Mouse (Mus musculus) liver, adult 2 months (tissue): ENCODE data around the gene Sh3bp2. TPM values are rescaled to one million over a fixed set of nuclear protein-coding genes. Genes with fewer than 3 reads are reported as not detected.
"Not testable (repeated sequence)": the region's sequence is repeated elsewhere in the genome, so short reads cannot be mapped to it uniquely, and the experiment has no call there.

Experiments used
- DNase-seq: peaks from one replicate; pipeline ENCODE4 v3.0.0-alpha.2; 2011; ENCODE audit warnings: low read depth, low spot score; ENCODE audit errors: extremely low read depth
- H3K27ac ChIP-seq: fragments of 200-500 bp; replicated peaks from 2 replicates; pipeline ENCODE4 v1.5.1; 2012; ENCODE audit warnings: low read depth, mild to moderate bottlenecking, control low read depth, inconsistent platforms, low read length; ENCODE audit not compliant: insufficient read depth
- H3K27me3 ChIP-seq: fragments of 200-500 bp; 2 replicates; pipeline ENCODE4 v1.6.1; 2012; ENCODE audit warnings: mild to moderate bottlenecking, moderate library complexity, low read length, inconsistent platforms; ENCODE audit not compliant: control insufficient read depth, insufficient read depth
- H3K36me3 ChIP-seq: fragments of 200-500 bp; 2 replicates; pipeline ENCODE4 v1.6.1; 2012; ENCODE audit warnings: low read length, inconsistent platforms; ENCODE audit not compliant: control insufficient read depth, insufficient read depth
- H3K4me1 ChIP-seq: fragments of 200-500 bp; 2 replicates; pipeline ENCODE4 v1.6.1; 2011; ENCODE audit warnings: low read length; ENCODE audit not compliant: control insufficient read depth, insufficient read depth
- H3K4me3 ChIP-seq: fragments of 200-500 bp; 2 replicates; pipeline ENCODE4 v1.5.1; 2011; ENCODE audit warnings: low read depth, mild to moderate bottlenecking, control low read depth, low read length, moderate library complexity; ENCODE audit not compliant: insufficient read depth
- H3K79me2 ChIP-seq: fragments of 200-500 bp; 2 replicates; pipeline ENCODE4 v1.6.1; 2012; ENCODE audit warnings: inconsistent platforms, mild to moderate bottlenecking, low read length, moderate library complexity; ENCODE audit not compliant: control insufficient read depth, insufficient read depth
- H3K9ac ChIP-seq: fragments of 200-500 bp; 2 replicates; pipeline ENCODE4 v1.6.1; 2012; ENCODE audit warnings: low read depth, mild to moderate bottlenecking, control low read depth, inconsistent platforms, low read length
- CTCF ChIP-seq: fragments of 200-500 bp; IDR thresholded peaks from 2 replicates; pipeline ENCODE4 v1.5.1; 2011; ENCODE audit warnings: low read depth, low read length, control low read depth
- POLR2A ChIP-seq: fragments of 200-500 bp; IDR thresholded peaks from 2 replicates; pipeline ENCODE4 v1.6.1; 2011; ENCODE audit warnings: low read length, control low read depth; ENCODE audit not compliant: insufficient read depth; ENCODE audit errors: extremely low read depth
- WGBS: fragments of 180-500 bp; shearing (Covaris S2); methylation state at CpG from one replicate; pipeline ENCODE4 v1.1.7; 2018; 5-methylcytosine and 5-hydroxymethylcytosine counted together
- polyA plus RNA-seq: library from polyadenylated mRNA; depleted of rRNA; stranded (reverse); fragments of >200 nt; gene quantifications from 2 replicates; pipeline ENCODE4 v1.2.3, GENCODE M21; 2012
- total RNA-seq: library from RNA; depleted of rRNA; stranded (reverse); fragments of >200 nt; gene quantifications from 2 replicates; pipeline ENCODE4 v1.2.3, GENCODE M21; 2014

Gene Sh3bp2
- total and polyA plus RNA-seq, 2 experiments, result 11.9 to 20.5 TPM

DNA sequence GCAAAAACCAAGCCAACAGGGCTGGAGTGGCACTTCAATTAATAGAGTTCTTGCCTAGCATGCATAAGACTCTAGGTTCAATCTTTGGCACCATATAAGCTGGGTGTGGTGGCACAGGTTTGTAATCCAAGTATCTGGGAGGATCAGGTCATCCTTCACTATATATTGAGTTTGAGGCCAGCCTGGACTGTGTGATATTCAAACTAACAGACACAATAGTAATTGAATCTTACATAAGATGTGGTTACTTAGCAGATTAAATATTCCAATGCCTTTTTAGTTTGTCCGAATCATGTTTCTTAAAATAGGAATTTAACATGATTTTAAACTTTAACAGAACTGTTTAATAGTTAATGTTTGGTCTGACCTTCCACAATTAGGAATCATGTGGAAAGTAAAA, 50.6 kb downstream of the Sh3bp2 start:
- H3K79me2 ChIP-seq, result peaks cover 21% of the 10 kb centered on the region
- TF ChIP-seq CTCF (no peak), POLR2A (no peak)
- H3K4me1 ChIP-seq, result peaks cover 11% of the 10 kb centered on the region
- no peak overlapping the region for H3K27ac ChIP-seq
- H3K36me3 ChIP-seq, result no peaks in the 10 kb centered on the region
- DNase-seq, result no peak
- no peaks in the 10 kb centered on the region for H3K27me3 ChIP-seq
- 36% methylated on average over 1 of the region's 1 CpGs for WGBS
- H3K4me3 ChIP-seq, result no peak overlapping the region
- H3K9ac ChIP-seq, result no peak overlapping the region

DNA sequence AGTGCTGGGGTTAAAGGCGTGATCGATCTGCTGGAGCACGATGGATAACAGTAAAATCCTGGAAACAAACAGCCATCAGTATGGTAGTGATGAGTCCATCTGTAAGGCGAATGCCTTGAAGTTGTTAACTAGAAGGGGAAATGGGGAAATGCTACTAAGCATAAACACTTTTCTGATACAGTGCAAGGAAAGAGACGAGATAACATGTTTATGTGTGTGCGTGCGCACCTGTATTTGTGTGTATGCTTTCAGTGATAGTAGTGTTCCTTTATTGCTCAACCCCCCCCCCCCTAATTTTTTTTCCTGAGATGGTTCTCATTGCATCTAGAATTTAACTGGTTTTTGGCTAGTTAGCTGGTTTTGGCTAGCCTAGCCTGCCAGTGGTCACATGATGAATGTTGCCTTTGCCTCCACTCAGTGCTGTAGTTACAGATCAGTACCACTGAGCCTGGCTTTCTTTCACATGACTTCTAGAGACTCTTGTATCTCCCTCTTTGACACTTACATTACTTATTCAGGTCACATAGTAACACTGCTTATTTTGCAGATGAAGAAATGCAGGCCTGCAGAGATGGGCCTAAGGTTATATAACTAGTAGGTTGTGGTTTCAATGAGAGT, 52.5 kb downstream of the Sh3bp2 start:
- Histone ChIP-seq H3K9ac (no peak overlapping the region), H3K27me3 (no peaks in the 10 kb centered on the region), H3K36me3 (no peaks in the 10 kb centered on the region), H3K79me2 (peaks cover 21% of the 10 kb centered on the region), H3K4me3 (no peak overlapping the region), H3K27ac (no peak overlapping the region), H3K4me1 (peaks cover 11% of the 10 kb centered on the region)
- TF ChIP-seq POLR2A, result no peak
- TF ChIP-seq CTCF, result no peak
- DNase-seq, result no peak
- WGBS, result 94% methylated on average over 7 of the region's 7 CpGs

DNA sequence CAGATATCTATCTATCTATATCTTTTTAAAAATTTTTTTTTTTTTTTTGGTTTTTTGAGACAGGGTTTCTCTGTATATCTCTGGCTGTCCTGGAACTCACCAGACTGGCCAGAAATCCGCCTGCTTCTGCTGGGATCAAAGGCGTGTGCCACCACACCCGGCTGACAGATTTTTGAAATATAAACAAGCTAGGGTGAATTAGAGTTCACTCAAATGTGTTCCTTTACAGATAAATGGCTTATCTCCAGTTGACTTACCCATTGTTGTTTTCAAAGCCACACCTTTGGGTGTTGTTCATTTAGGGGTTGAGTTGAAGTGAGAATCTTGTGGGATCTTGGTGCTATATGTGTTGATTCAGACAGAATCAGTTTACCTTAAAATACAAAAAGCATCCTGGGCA, 53.7 kb downstream of the Sh3bp2 start:
- Histone ChIP-seq H3K27me3 (no peaks in the 10 kb centered on the region), H3K27ac (no peak overlapping the region), H3K4me3 (no peak overlapping the region), H3K9ac (no peak overlapping the region), H3K4me1 (peaks cover 11% of the 10 kb centered on the region), H3K79me2 (peaks cover 27% of the 10 kb centered on the region), H3K36me3 (peaks cover 2% of the 10 kb centered on the region; the same call in 1 of the 2 replicates)
- 26% methylated on average over 3 of the region's 3 CpGs for WGBS
- DNase-seq, result no peak
- TF ChIP-seq CTCF, result no peak

DNA sequence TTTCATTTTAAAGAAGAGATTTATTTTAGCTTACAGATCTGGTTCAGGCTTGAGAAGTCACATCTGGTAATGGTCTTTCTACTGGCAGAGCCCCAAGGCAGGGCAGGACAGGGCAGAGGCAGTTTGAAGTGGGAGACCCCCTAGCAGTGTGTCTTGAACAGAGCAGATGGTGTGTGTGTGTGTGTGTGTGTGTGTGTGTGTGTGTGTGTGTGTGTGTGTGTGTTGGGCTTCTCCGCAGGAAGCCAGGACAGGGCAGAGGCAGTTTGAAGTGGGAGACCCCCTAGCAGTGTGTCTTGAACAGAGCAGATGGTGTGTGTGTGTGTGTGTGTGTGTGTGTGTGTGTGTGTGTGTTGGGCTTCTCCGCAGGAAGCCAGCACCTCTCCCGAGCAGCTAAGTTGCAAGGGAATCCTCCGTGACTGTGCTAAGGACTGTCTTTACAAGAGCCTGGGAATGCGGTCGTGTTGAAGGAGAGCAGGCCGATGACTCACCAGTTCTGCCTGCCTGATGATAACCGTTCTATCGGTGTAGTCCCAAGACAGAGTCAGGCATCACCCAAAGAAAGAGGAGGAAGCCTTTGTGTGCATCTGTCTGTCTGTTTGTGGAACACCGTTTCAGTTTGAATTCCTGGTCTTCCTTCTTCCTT, 56.2 kb downstream of the Sh3bp2 start:
- H3K27me3 ChIP-seq, H3K9ac ChIP-seq, H3K4me3 ChIP-seq, H3K4me1 ChIP-seq, H3K27ac ChIP-seq, H3K36me3 ChIP-seq, DNase-seq: not testable (repeated sequence)
- H3K79me2 ChIP-seq, result peaks cover 34% of the 10 kb centered on the region
- 63% methylated on average over 10 of the region's 10 CpGs for WGBS

DNA sequence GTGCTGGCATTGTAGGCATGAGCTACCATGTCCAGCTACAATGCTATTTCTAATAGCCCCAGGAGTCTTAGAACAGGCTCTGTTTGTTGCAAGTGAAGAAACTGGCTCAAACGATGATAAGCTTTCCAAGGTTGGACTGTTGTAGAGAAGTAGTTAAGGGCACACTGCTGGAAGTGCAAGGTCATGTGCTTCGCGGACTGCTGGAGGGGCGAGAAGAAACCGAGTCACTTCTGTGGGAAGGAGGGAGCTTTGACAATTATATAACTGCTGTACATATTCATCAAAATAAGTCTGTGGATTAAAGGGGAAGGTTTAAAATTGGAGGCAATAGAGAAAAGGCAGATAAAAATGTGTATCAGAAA, 56.7 kb downstream of the Sh3bp2 start:
- Histone ChIP-seq H3K27ac (no peak overlapping the region), H3K9ac (no peak overlapping the region), H3K4me3 (no peak overlapping the region), H3K79me2 (peaks cover 29% of the 10 kb centered on the region), H3K27me3 (no peaks in the 10 kb centered on the region), H3K4me1 (no peaks in the 10 kb centered on the region; the same call in none of the 2 replicates), H3K36me3 (peaks cover 2% of the 10 kb centered on the region; the same call in 1 of the 2 replicates)
- no peak for TF ChIP-seq POLR2A
- TF ChIP-seq CTCF, result no peak
- DNase-seq, result no peak
- WGBS, result 66% methylated on average over 5 of the region's 5 CpGs

DNA sequence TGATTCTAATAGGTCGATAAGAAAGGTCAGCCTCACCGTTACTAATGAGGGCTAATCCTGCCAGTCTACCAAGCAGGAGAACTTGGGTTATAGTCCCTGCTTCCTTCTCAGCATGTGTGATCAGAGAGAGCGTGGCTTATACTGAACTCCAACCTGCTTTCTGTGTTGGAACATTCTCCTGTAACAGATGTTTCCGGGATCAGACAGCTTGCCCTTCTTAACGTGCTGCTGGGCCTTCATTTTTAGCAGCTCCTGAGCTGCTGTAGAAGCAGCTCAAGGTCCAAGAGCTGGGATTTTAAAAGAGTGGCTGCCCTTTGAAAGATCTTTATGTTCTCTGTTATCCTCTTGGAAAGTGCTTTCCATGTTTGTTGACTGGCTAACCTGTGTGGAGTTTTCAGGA, 59.6 kb downstream of the Sh3bp2 start:
- Histone ChIP-seq H3K9ac (no peak overlapping the region), H3K79me2 (peaks cover 24% of the 10 kb centered on the region), H3K4me1 (no peaks in the 10 kb centered on the region; the same call in 1 of the 2 replicates), H3K36me3 (peaks cover 2% of the 10 kb centered on the region; the same call in 1 of the 2 replicates), H3K27me3 (no peaks in the 10 kb centered on the region), H3K4me3 (no peak overlapping the region), H3K27ac (no peak overlapping the region)
- 71% methylated on average over 5 of the region's 5 CpGs for WGBS
- no peak for TF ChIP-seq CTCF
- no peak for TF ChIP-seq POLR2A
- DNase-seq, result no peak
